Mouse (Mus musculus): ENCODE measurements at regions not wholly inside any gene's neighbourhood (a gene's known extent, or its start where the extent isn't known, plus 50 kb on each side); places are given as distances from the start of the nearest gene placed in this dataset.

DNA sequence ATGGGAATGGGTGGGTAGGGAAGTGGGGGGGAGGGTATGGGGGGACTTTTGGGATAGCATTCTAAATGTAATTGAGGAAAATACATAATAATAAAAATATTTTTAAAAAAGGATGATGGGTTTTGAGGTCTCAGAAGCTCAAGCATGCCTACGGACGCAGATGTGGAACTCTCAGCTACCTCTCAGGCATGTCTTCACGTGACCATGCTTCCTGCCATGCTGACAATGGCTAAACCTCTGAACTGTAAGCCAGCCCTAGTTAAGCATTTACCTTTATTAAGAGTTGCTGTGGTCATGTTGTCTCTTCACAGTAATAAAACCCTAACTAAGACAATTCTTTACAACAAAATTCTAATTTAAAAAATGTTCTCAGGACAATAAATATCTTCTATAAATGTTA, 80.0 kb downstream of the Tex36 start:
- no peak overlapping the region for H3K27ac ChIP-seq (ENCODE audit: control insufficient read depth, insufficient read depth, low read depth, low read length, poor library complexity)
- WGBS = 87% methylated on average over 3 of the region's 3 CpGs
- no peaks in the 10 kb centered on the region for H3K4me1 ChIP-seq (ENCODE audit: control insufficient read depth, insufficient read depth, low read length)
- H3K4me3 ChIP-seq (replicated peaks; ENCODE audit: control insufficient read depth, low read depth, low read length) = no peak overlapping the region
- TF ChIP-seq POLR2A (IDR thresholded peaks at IDR 0.05; ENCODE audit: borderline replicate concordance, control insufficient read depth, low read depth, low read length) = no peak
- TF ChIP-seq CTCF (IDR thresholded peaks at IDR 0.05; ENCODE audit: control insufficient read depth, insufficient read depth, low read length) = no peak

DNA sequence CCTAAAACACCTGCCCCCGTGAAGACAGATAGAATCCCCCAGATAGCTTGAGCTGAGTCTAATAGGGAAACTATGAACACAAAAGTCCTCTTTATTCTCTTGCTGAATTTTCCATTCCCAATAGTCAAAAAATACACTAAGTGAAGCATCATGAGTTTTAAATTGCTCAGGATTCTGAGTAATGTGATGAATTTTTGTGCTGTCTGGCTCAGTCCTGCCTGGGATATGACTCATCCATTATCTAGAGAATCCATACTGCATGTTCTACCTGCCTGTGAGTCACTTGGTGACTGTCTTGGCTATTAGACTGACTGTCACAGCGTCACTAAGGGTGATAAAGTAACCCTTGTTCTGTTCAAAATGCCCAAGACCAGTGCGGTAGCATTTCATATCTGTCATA, 83.0 kb downstream of the Tex36 start:
- Histone ChIP-seq H3K27ac (ENCODE audit: control insufficient read depth, insufficient read depth, low read depth, low read length, poor library complexity) (no peak overlapping the region), H3K4me3 (replicated peaks; ENCODE audit: control insufficient read depth, low read depth, low read length) (no peak overlapping the region), H3K4me1 (ENCODE audit: control insufficient read depth, insufficient read depth, low read length) (no peaks in the 10 kb centered on the region)
- no peak for TF ChIP-seq POLR2A (IDR thresholded peaks at IDR 0.05; ENCODE audit: borderline replicate concordance, control insufficient read depth, low read depth, low read length)
- no peak for TF ChIP-seq CTCF (IDR thresholded peaks at IDR 0.05; ENCODE audit: control insufficient read depth, insufficient read depth, low read length)
- WGBS = 74% methylated on average over 3 of the region's 3 CpGs

DNA sequence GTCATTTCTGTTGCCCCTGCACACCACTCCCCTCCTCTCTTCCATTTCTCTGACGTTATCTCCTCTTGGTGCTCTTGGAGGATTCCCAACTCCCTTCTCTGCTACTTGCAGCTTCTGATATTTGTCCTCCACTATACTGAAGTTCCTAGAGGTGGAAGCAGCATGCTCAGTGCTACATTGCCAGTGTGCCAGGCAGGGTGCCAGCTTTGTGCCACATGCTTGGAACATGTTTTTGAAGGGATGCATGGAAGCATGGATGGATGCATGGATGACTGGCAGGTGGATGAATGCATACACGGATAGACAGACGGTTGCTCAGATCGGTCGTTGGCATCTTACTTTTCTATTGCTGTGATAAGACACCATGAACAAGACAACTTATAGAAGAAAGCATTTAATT, 84.4 kb downstream of the Tex36 start:
- 73% methylated on average over 5 of the region's 5 CpGs for WGBS

DNA sequence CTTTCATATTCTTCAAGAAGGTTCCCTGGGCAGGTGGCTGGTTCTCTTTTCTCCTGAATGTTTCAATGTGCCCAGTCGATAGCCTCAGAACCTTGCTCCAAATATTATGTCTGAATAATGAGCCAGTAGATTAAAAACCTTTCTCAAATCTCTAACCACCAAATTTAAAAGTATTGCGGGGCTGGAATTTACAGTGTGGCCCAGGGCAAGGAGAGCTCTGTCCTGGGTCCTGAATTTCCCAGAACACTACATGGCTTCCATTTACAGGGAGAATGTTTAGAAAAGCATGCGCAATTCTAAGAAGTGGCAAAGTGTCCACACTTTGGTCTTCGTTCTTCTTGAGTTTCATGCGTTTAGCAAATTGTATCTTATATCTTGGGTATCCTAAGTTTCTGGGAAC, 91.0 kb downstream of the Tex36 start:
- Histone ChIP-seq H3K4me1 (ENCODE audit: control insufficient read depth, insufficient read depth, low read length) (no peaks in the 10 kb centered on the region), H3K27ac (ENCODE audit: control insufficient read depth, insufficient read depth, low read depth, low read length, poor library complexity) (no peak overlapping the region), H3K4me3 (replicated peaks; ENCODE audit: control insufficient read depth, low read depth, low read length) (no peak overlapping the region)
- WGBS = 56% methylated on average over 5 of the region's 5 CpGs
- no peak for TF ChIP-seq POLR2A (IDR thresholded peaks at IDR 0.05; ENCODE audit: borderline replicate concordance, control insufficient read depth, low read depth, low read length)
- no peak for TF ChIP-seq CTCF (IDR thresholded peaks at IDR 0.05; ENCODE audit: control insufficient read depth, insufficient read depth, low read length)

More for the DNA sequence above, 84.4 kb downstream of the Tex36 start:
- no peak overlapping the region for H3K27ac ChIP-seq (ENCODE audit: control insufficient read depth, insufficient read depth, low read depth, low read length, poor library complexity)
- no peaks in the 10 kb centered on the region for H3K4me1 ChIP-seq (ENCODE audit: control insufficient read depth, insufficient read depth, low read length)
- TF ChIP-seq CTCF (IDR thresholded peaks at IDR 0.05; ENCODE audit: control insufficient read depth, insufficient read depth, low read length) = no peak
- TF ChIP-seq POLR2A (IDR thresholded peaks at IDR 0.05; ENCODE audit: borderline replicate concordance, control insufficient read depth, low read depth, low read length) = no peak
- no peak overlapping the region for H3K4me3 ChIP-seq (replicated peaks; ENCODE audit: control insufficient read depth, low read depth, low read length)

DNA sequence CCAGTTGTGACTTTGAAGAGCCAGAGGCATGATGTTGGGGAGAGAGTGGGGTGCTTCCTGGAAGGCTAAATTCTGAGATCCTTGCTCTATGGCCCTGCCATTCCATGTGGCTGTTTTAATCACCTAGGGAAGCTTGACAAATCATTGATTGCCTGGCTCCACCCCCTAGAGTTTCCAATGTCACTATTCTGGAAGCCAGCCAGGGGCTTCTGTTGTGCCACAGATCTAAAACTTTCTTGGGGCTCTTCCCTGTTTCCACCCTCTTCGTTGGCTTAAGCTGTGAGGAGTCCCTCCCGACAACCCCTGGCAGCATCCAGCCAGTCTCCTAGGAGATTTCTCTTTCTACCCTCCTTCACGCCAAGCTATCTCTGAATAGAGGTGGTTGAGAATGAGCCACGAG, 92.5 kb downstream of the Tex36 start:
- WGBS = 63% methylated on average over 4 of the region's 4 CpGs
- no peak overlapping the region for H3K27ac ChIP-seq (ENCODE audit: control insufficient read depth, insufficient read depth, low read depth, low read length, poor library complexity)
- TF ChIP-seq CTCF (IDR thresholded peaks at IDR 0.05; ENCODE audit: control insufficient read depth, insufficient read depth, low read length) (no peak), POLR2A (IDR thresholded peaks at IDR 0.05; ENCODE audit: borderline replicate concordance, control insufficient read depth, low read depth, low read length) (no peak)
- H3K4me3 ChIP-seq (replicated peaks; ENCODE audit: control insufficient read depth, low read depth, low read length) = no peak overlapping the region
- H3K4me1 ChIP-seq (ENCODE audit: control insufficient read depth, insufficient read depth, low read length) = no peaks in the 10 kb centered on the region

DNA sequence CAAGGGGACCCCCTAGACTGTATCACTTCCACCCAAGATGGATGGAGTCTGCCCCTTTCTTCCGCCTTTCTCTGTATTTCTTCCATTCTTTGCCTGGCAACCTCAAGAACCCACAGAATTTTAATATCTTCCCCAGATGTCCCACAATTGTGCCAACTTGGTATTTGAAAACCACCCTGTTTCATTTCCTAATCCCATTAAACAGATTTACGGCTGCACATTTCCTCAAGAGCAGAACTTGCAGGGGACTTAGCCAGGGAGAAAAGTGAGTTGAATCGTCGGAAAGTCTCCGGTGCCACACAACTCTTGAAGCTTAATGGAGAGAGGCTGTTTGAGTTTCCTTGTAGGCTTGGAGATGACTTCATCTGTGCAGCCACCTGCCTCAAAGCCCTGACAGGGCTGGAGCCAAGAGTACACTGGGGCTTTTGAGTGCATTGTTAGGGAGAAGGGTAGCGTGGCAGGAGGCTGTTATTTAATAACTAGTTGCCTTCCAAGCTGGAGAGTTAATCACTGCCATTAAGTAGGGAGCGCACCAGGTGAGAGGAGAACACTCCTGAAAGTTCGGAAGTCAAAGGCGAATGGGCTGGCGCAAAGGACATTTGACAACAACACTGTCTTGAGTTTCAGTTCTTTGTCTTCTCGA, 93.5 kb downstream of the Tex36 start:
- H3K27ac ChIP-seq (ENCODE audit: control insufficient read depth, insufficient read depth, low read depth, low read length, poor library complexity) = no peak overlapping the region
- no peaks in the 10 kb centered on the region for H3K4me1 ChIP-seq (ENCODE audit: control insufficient read depth, insufficient read depth, low read length)
- H3K4me3 ChIP-seq (replicated peaks; ENCODE audit: control insufficient read depth, low read depth, low read length) = no peak overlapping the region
- TF ChIP-seq POLR2A (IDR thresholded peaks at IDR 0.05; ENCODE audit: borderline replicate concordance, control insufficient read depth, low read depth, low read length) = no peak
- TF ChIP-seq CTCF (IDR thresholded peaks at IDR 0.05; ENCODE audit: control insufficient read depth, insufficient read depth, low read length) = no peak
- 61% methylated on average over 11 of the region's 11 CpGs for WGBS

DNA sequence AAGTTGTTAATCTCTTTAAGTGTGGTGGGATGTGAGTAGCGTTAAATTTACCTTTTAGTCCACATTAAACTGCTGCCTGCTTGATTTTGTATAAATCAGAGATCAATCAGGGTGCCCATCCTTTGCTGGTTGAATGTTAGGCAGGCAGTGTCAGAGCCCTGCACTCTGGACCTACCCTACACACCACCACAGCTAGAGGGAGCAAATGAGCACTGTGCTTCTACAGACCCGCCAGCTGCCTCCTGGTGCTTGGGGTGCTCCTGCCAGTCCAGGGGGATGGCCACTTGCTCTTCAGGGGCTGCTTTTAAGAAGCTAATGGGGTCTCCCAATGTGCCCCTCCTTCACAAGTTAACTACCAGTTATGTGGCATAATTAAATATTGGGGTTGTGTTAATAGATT, 96.3 kb downstream of the Tex36 start:
- Histone ChIP-seq H3K4me1 (ENCODE audit: control insufficient read depth, insufficient read depth, low read length) (no peaks in the 10 kb centered on the region), H3K27ac (ENCODE audit: control insufficient read depth, insufficient read depth, low read depth, low read length, poor library complexity) (no peak overlapping the region), H3K4me3 (replicated peaks; ENCODE audit: control insufficient read depth, low read depth, low read length) (no peak overlapping the region)
- WGBS = 81% methylated on average over 2 of the region's 2 CpGs
- no peak for TF ChIP-seq CTCF (IDR thresholded peaks at IDR 0.05; ENCODE audit: control insufficient read depth, insufficient read depth, low read length)
- TF ChIP-seq POLR2A (IDR thresholded peaks at IDR 0.05; ENCODE audit: borderline replicate concordance, control insufficient read depth, low read depth, low read length) = no peak

DNA sequence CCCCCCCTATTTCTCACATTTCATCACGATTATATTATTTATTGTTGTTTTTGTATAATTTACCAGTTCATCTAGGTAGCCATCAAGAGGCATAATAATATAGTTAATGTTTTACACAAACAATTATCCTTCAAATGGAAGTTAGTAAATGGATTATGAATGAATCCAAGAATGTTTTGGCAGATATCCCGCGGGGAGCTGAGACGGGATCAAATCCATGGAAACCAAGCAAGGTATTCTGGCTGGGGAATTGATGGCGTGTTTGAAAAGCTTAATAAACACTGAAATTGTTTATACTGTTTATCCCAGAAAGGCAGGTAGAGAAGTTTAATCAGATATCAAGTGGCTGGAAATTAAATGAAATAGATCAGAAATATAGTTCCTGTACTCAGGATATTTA, 98.0 kb downstream of the Tex36 start:
- no peak overlapping the region for H3K4me3 ChIP-seq (replicated peaks; ENCODE audit: control insufficient read depth, low read depth, low read length)
- WGBS = 84% methylated on average over 5 of the region's 5 CpGs
- no peak overlapping the region for H3K27ac ChIP-seq (ENCODE audit: control insufficient read depth, insufficient read depth, low read depth, low read length, poor library complexity)
- no peak for TF ChIP-seq POLR2A (IDR thresholded peaks at IDR 0.05; ENCODE audit: borderline replicate concordance, control insufficient read depth, low read depth, low read length)
- TF ChIP-seq CTCF (IDR thresholded peaks at IDR 0.05; ENCODE audit: control insufficient read depth, insufficient read depth, low read length) = no peak
- H3K4me1 ChIP-seq (ENCODE audit: control insufficient read depth, insufficient read depth, low read length) = no peaks in the 10 kb centered on the region

DNA sequence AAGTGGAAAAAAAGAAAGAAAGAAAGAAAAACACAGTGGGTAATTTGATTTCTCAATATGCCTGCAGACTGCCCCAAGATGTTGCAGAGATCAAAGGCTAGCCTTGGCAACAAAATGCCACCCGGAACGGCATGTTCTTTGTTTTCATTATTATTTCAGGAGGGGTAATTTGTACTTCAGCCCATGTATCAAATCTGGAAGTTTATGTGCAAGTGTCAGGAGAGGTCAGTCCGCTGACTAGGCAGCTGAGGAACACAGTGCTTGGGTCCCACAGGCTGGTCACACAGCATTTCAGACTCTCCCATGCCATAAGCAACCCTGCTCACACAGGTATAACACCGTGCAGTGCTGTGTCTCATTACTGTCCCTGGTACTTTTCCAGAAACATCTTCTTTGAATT, 99.2 kb downstream of the Tex36 start:
- no peak overlapping the region for H3K27ac ChIP-seq (ENCODE audit: control insufficient read depth, insufficient read depth, low read depth, low read length, poor library complexity)
- WGBS = 68% methylated on average over 4 of the region's 4 CpGs
- H3K4me1 ChIP-seq (ENCODE audit: control insufficient read depth, insufficient read depth, low read length) = no peaks in the 10 kb centered on the region
- TF ChIP-seq CTCF (IDR thresholded peaks at IDR 0.05; ENCODE audit: control insufficient read depth, insufficient read depth, low read length) = no peak
- no peak for TF ChIP-seq POLR2A (IDR thresholded peaks at IDR 0.05; ENCODE audit: borderline replicate concordance, control insufficient read depth, low read depth, low read length)
- no peak overlapping the region for H3K4me3 ChIP-seq (replicated peaks; ENCODE audit: control insufficient read depth, low read depth, low read length)

All from bone marrow, adult 2 months (tissue).